Comparison of ENCODE assay signal across 12 mouse cellular contexts in the genomic region with DNA sequence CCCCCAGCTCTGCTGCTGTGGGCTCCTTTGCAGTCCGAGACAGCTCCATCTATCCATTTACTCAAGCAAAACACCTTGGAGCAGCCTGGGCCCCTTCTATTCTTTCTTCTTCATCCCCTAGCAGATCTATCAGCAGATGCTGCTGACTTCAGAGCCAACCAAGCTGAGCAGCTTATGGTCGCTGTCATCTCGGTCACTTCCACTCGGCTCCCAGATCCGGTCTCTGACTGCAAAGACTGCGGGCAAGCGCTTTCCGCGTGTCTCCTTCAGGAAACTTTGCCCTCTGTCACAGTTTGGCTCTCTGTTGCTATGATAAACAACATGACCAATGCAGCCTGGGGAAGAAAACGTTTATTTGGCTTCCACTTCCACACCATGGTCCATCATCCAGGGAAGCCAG. TPM values are rescaled to one million over a fixed set of nuclear protein-coding genes. Genes with fewer than 3 reads are reported as not detected.
"Had no signal": no experiment of that assay in that cellular context is flagged by ENCODE, and none has a peak within 500 bp of the region (broad histone marks: within the 10 kb centered on the region; RNA-seq: fewer than 3 reads in every experiment).

No protein-coding gene starts in this region.

- H3K36me3 ChIP-seq: hindbrain, embryonic 15.5 days; midbrain, embryonic 12.5 days; neural tube, embryonic 15.5 days had no signal

- H3K9ac ChIP-seq: hindbrain, embryonic 15.5 days; limb, embryonic 13.5 days; liver, embryonic 14.5 days; midbrain, embryonic 12.5 days; neural tube, embryonic 15.5 days had no signal

- H3K4me2 ChIP-seq: hindbrain, embryonic 15.5 days; limb, embryonic 13.5 days; midbrain, embryonic 12.5 days; neural tube, embryonic 15.5 days had no signal

- DNase-seq: layer of hippocampus, postnatal 36 days; right cerebral cortex, adult 18-20 months; right cerebral cortex, postnatal 25 days; thymus, postnatal 36 days had no signal

- ATAC-seq: inflammation-experienced regulatory T-cells, adult 6 months; intestine, postnatal 0 days had no signal

- H3K9me3 ChIP-seq: hindbrain, embryonic 15.5 days; limb, embryonic 13.5 days; midbrain, embryonic 12.5 days; neural tube, embryonic 15.5 days had no signal

- H3K4me1 ChIP-seq: midbrain, embryonic 12.5 days had no signal

- H3K4me3 ChIP-seq: hindbrain, embryonic 15.5 days; limb, embryonic 13.5 days; midbrain, embryonic 12.5 days; myocyte; neural tube, embryonic 15.5 days had no signal

- H3K27ac ChIP-seq: hindbrain, embryonic 15.5 days; limb, embryonic 13.5 days; liver, embryonic 14.5 days; midbrain, embryonic 12.5 days; neural tube, embryonic 15.5 days had no signal

RNA-seq across cellular contexts. Expression of a gene that starts 23.2 kb away (rescaled TPM):
- polyA plus RNA-seq: inflammation-experienced regulatory T-cells, adult 6 months had no signal
